Mouse (Mus musculus) lung, postnatal 0 days (tissue): ENCODE results near the gene Vamp8. TPM values are rescaled to one million over a fixed set of nuclear protein-coding genes. Genes with fewer than 3 reads are reported as not detected.

Experiments
- ATAC-seq: fragments of 200-750 bp; cut with Nextera tagmentation; 2 replicates; pipeline ENCODE4 v1.8.0; 2017; ENCODE audit warnings: moderate library complexity
- DNase-seq: peaks from one replicate; pipeline ENCODE4 v3.0.0-alpha.2; 2016; ENCODE audit warnings: low spot score
- H3K27ac ChIP-seq: fragments of 300-500 bp; sonication (generic); 2 replicates; pipeline ENCODE4 v1.5.1; 2014; ENCODE audit warnings: antibody characterized with exemption, mild to moderate bottlenecking, low read length, mixed read lengths
- H3K27me3 ChIP-seq: fragments of 300-500 bp; sonication (generic); replicated peaks from 2 replicates; pipeline ENCODE4 v1.6.1; 2014; ENCODE audit warnings: low read length, mixed read lengths; ENCODE audit not compliant: insufficient read depth
- H3K36me3 ChIP-seq: fragments of 300-500 bp; sonication (generic); 2 replicates; pipeline ENCODE4 v1.6.1; 2014; ENCODE audit warnings: low read length, mixed read lengths; ENCODE audit not compliant: insufficient read depth
- H3K4me1 ChIP-seq: fragments of 300-500 bp; sonication (generic); 2 replicates; pipeline ENCODE4 v1.6.1; 2014; ENCODE audit warnings: antibody characterized with exemption, low read depth, low read length, mixed read lengths; ENCODE audit not compliant: insufficient read depth
- H3K4me2 ChIP-seq: fragments of 300-500 bp; sonication (generic); replicated peaks from 2 replicates; pipeline ENCODE4 v1.6.1; 2014; ENCODE audit warnings: low read depth, mild to moderate bottlenecking, low read length, moderate library complexity, mixed read lengths
- H3K4me3 ChIP-seq: fragments of 300-500 bp; sonication (generic); 2 replicates; pipeline ENCODE4 v1.5.1; 2014; ENCODE audit warnings: low read depth, low read length
- H3K9ac ChIP-seq: fragments of 300-500 bp; sonication (generic); replicated peaks from 2 replicates; pipeline ENCODE4 v1.6.1; 2014; ENCODE audit warnings: low read depth, mild to moderate bottlenecking
- H3K9me3 ChIP-seq: fragments of 300-500 bp; sonication (generic); 2 replicates; pipeline ENCODE4 v1.6.1; 2016; ENCODE audit warnings: low read length, mixed read lengths
- CTCF ChIP-seq: IDR thresholded peaks from 2 replicates; pipeline ENCODE4 v1.5.1; 2016; ENCODE audit warnings: antibody characterized with exemption, mild to moderate bottlenecking
- EP300 ChIP-seq: IDR thresholded peaks from 2 replicates; pipeline ENCODE4 v1.6.1; 2016; ENCODE audit warnings: antibody characterized with exemption, mild to moderate bottlenecking, control low read depth
- WGBS: fragments of 180-500 bp; shearing (Covaris S2); extraction: QIAGEN DNeasy Blood & Tissue Kit; methylation state at CpG from one replicate; pipeline ENCODE4 v1.1.7; 2014; 5-methylcytosine and 5-hydroxymethylcytosine counted together
- polyA plus RNA-seq: library from polyadenylated mRNA; unstranded; fragments of >200 nt; fragmentation: Nextera tagmentation; extraction: Ambion mirVana; gene quantifications from 2 replicates; pipeline ENCODE4 v1.2.1, GENCODE M21; 2015

Vamp8 gene
- polyA plus RNA-seq: 608 and 656 TPM in 2 replicates

DNA sequence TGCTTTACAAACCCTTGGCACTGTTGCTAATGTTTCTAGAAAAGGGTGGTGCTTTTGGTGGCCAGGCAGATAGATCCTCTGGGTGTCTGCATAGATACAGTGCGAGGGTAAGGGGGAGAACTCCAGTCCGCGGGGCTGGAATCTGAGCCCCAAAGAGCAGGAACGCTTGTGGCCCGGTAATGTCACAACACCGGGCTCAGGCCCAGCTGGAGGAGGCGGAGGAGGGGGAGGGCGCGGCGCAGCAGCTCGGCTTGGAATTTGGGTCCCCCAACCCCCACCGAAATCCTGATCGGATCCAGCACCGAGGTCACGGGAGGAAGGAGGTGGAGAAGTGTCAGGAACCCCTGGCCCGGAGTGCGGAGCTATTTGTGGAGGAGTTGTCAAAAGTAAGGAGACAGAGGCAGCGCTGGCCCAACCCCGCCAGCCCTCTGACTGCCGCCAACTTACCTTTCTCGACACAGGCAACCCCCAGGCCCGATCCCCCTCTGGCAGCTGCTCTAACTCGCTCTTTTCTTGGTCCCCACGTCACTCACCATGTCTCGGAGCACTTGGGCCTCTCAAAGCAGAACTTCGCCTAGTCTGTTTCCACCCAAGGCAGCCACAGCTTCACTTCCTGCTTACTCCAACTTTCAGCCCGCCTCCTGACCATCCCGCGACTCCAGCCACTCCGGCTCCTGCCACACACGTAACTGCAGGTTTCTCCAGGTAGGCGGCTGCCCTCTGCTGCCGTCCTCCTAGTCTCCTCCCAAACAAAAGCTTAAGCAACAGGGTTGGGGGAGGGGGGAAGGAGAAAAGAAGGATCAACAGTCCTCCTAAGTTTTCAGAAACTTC, at the start of gene Vamp8:
Gene Vamp8 (minus strand): TSS at position 763 of the 831 bp plus-strand sequence.
- peak; percentile 88 for ATAC-seq
- Histone ChIP-seq H3K27me3 (no peaks in the 10 kb centered on the region), H3K27ac (peak within 1 kb of the TSS; percentile 99), H3K4me3 (peak within 1 kb of the TSS; percentile 54), H3K9ac (peak within 1 kb of the TSS; percentile 90), H3K36me3 (peaks cover 3% of the 10 kb centered on the region; the same call in 1 of the 2 replicates), H3K4me1 (peaks cover 16% of the 10 kb centered on the region; the same call in 1 of the 2 replicates), H3K4me2 (peak within 1 kb of the TSS; percentile 61), H3K9me3 (no peaks in the 10 kb centered on the region)
- under 1% methylated on average over 33 of the region's 33 CpGs for WGBS
- DNase-seq: peak; percentile 96
- TF ChIP-seq EP300: no peak
- peak; percentile 55 for TF ChIP-seq CTCF

- ATAC-seq (peak; percentile 92), DNase-seq (peak; percentile 96)
- H3K9ac ChIP-seq: peak within 1 kb of the TSS; percentile 99
- peaks cover 13% of the 10 kb centered on the region for H3K4me1 ChIP-seq
- no peaks in the 10 kb centered on the region for H3K27me3 ChIP-seq
- TF ChIP-seq EP300 (0 out of 2 replicates have a peak, but pooled peaks have one; percentile 3), CTCF (peak; percentile 85)
- no peaks in the 10 kb centered on the region for H3K9me3 ChIP-seq
- H3K4me3 ChIP-seq: peak within 1 kb of the TSS; percentile 98
- H3K27ac ChIP-seq: peak within 1 kb of the TSS; percentile 100
- peaks cover 14% of the 10 kb centered on the region for H3K36me3 ChIP-seq
- 0% methylated on average over 59 of the region's 77 CpGs for WGBS
- peak within 1 kb of the TSS; percentile 89 for H3K4me2 ChIP-seq
Observed at GRCm38 (mm10) chr6:72439355-72440185, 49.1 kb upstream of the Vamp8 start, which contains the start of gene Mat2a. TSS of gene Mat2a (minus strand) at chr6:72439558.

GRCm38 (mm10) chr6:72438862-72439354, 48.4 kb upstream of the Vamp8 start:
- peak; percentile 82 for ATAC-seq
- H3K4me2 ChIP-seq: peak overlapping the region; percentile 89

GRCm38 (mm10) chr6:72438226-72438625, 47.7 kb upstream of the Vamp8 start:
- Histone ChIP-seq H3K36me3 (peaks cover 21% of the 10 kb centered on the region), H3K27ac (0 out of 2 replicates have a peak overlapping the region, but pooled peaks have one; percentile 100), H3K4me2 (peak overlapping the region; percentile 89), H3K4me1 (peaks cover 13% of the 10 kb centered on the region), H3K4me3 (peak overlapping the region; percentile 98), H3K27me3 (no peaks in the 10 kb centered on the region), H3K9me3 (no peaks in the 10 kb centered on the region), H3K9ac (peak overlapping the region; percentile 99)
- DNase-seq (no peak), ATAC-seq (no peak)
- TF ChIP-seq EP300: no peak
- no peak for TF ChIP-seq CTCF
- WGBS: 1% methylated on average over 5 of the region's 5 CpGs

More at GRCm38 (mm10) chr6:72438862-72439354, 48.4 kb upstream of the Vamp8 start:
- H3K9me3 ChIP-seq: no peaks in the 10 kb centered on the region
- H3K27ac ChIP-seq: peak overlapping the region; percentile 100
- peak; percentile 98 for DNase-seq
- peaks cover 14% of the 10 kb centered on the region for H3K36me3 ChIP-seq
- H3K9ac ChIP-seq: peak overlapping the region; percentile 99
- H3K4me3 ChIP-seq: peak overlapping the region; percentile 98
- no peaks in the 10 kb centered on the region for H3K27me3 ChIP-seq
- H3K4me1 ChIP-seq: peaks cover 13% of the 10 kb centered on the region
- WGBS: under 1% methylated on average over 31 of the region's 57 CpGs
- TF ChIP-seq EP300: 0 out of 2 replicates have a peak, but pooled peaks have one; percentile 2
- no peak; the same call in none of the 2 replicates for TF ChIP-seq CTCF

GRCm38 (mm10) chr6:72432153-72432552, 41.6 kb upstream of the Vamp8 start:
- Histone ChIP-seq H3K27ac (no peak overlapping the region), H3K4me1 (no peaks in the 10 kb centered on the region), H3K36me3 (peaks cover 26% of the 10 kb centered on the region), H3K27me3 (no peaks in the 10 kb centered on the region), H3K4me3 (no peak overlapping the region), H3K9ac (no peak overlapping the region), H3K9me3 (no peaks in the 10 kb centered on the region), H3K4me2 (no peak overlapping the region)
- 91% methylated on average over 2 of the region's 2 CpGs for WGBS
- ATAC-seq: no peak
- TF ChIP-seq EP300 (no peak), CTCF (no peak)
- DNase-seq: no peak
